Mouse (Mus musculus) spleen, adult 2 months (tissue): ENCODE data around the gene Arl8a.

Source experiments
- CTCF ChIP-seq: fragments of 200-500 bp; IDR thresholded peaks from 2 replicates; pipeline ENCODE4 v1.5.1; 2011; ENCODE audit warnings: mild to moderate bottlenecking, inconsistent platforms; ENCODE audit not compliant: insufficient read depth, insufficient read length, insufficient replicate concordance; ENCODE audit errors: extremely low read depth
- POLR2A ChIP-seq: fragments of 200-500 bp; IDR thresholded peaks from 2 replicates; pipeline ENCODE4 v1.6.1; 2011; ENCODE audit warnings: low read depth, low read length, inconsistent platforms

GRCm38 (mm10) chr1:135126443-135127027 lies 20.1 kb upstream of the Arl8a start:
- TF ChIP-seq CTCF (no peak), POLR2A (no peak)
